In genomic region chr19:3694476-3694875, GRCm38 (mm10) we compare ENCODE assay signal across 28 mouse cellular contexts.
"Had no signal": no experiment of that assay in that cellular context is flagged by ENCODE, and none has a peak within 500 bp of the region (broad histone marks: within the 10 kb centered on the region; RNA-seq: fewer than 3 reads in every experiment).

No protein-coding gene starts in this region.

- H3K36me3 ChIP-seq: embryonic facial prominence, embryonic 10.5 days; embryonic facial prominence, embryonic 12.5 days; embryonic facial prominence, embryonic 13.5 days; embryonic facial prominence, embryonic 15.5 days; forebrain, embryonic 10.5 days; forebrain, embryonic 12.5 days; forebrain, embryonic 15.5 days had no signal

- H3K9ac ChIP-seq: embryonic facial prominence, embryonic 12.5 days; embryonic facial prominence, embryonic 13.5 days; embryonic facial prominence, embryonic 15.5 days; forebrain, embryonic 12.5 days; forebrain, embryonic 13.5 days; forebrain, embryonic 15.5 days; forebrain, postnatal 0 days had no signal

- H3K4me2 ChIP-seq: embryonic facial prominence, embryonic 12.5 days; embryonic facial prominence, embryonic 13.5 days; embryonic facial prominence, embryonic 15.5 days; forebrain, embryonic 12.5 days; forebrain, embryonic 13.5 days; forebrain, embryonic 15.5 days had no signal

- DNase-seq: cerebellum, adult 2 months; cerebellum, adult 8-10 months; cerebellum, adult 9-10 months; cerebellum, adult 9-11 months; cerebellum, postnatal 10 days; cerebellum, postnatal 14 days; cerebellum, postnatal 25 days; cerebellum, postnatal 36 days; embryo, embryonic 11 days; forebrain, postnatal 0 days; gastrocnemius, adult 2 months; gastrocnemius, postnatal 10 days; gastrocnemius, postnatal 14 days; gastrocnemius, postnatal 25 days; gastrocnemius, postnatal 36 days; heart, adult 11 months; heart, adult 18-20 months had no signal

- H3K27me3 ChIP-seq: embryonic facial prominence, embryonic 12.5 days; embryonic facial prominence, embryonic 13.5 days; embryonic facial prominence, embryonic 15.5 days; forebrain, embryonic 12.5 days; forebrain, embryonic 15.5 days had no signal

- H3K27ac ChIP-seq: embryonic facial prominence, embryonic 10.5 days; embryonic facial prominence, embryonic 12.5 days; embryonic facial prominence, embryonic 13.5 days; embryonic facial prominence, embryonic 15.5 days; forebrain, embryonic 10.5 days; forebrain, embryonic 12.5 days; forebrain, embryonic 13.5 days; forebrain, embryonic 15.5 days; gastrocnemius, adult 2 months had no signal

- H3K4me3 ChIP-seq: embryonic facial prominence, embryonic 10.5 days; embryonic facial prominence, embryonic 12.5 days; embryonic facial prominence, embryonic 13.5 days; embryonic facial prominence, embryonic 15.5 days; erythroblast, embryonic 14.5 days; forebrain, embryonic 10.5 days; forebrain, embryonic 12.5 days; forebrain, embryonic 13.5 days; forebrain, embryonic 15.5 days; gastrocnemius, adult 2 months had no signal

- ATAC-seq: forebrain, embryonic 13.5 days; forebrain, embryonic 14.5 days; forebrain, embryonic 15.5 days; forebrain, embryonic 16.5 days; forebrain, postnatal 0 days had no signal

- H3K4me1 ChIP-seq: embryonic facial prominence, embryonic 10.5 days; embryonic facial prominence, embryonic 12.5 days; embryonic facial prominence, embryonic 13.5 days; embryonic facial prominence, embryonic 15.5 days; forebrain, embryonic 10.5 days; forebrain, embryonic 12.5 days; forebrain, embryonic 13.5 days; forebrain, embryonic 15.5 days had no signal

- H3K9me3 ChIP-seq: embryonic facial prominence, embryonic 10.5 days; embryonic facial prominence, embryonic 12.5 days; embryonic facial prominence, embryonic 13.5 days; embryonic facial prominence, embryonic 15.5 days; forebrain, embryonic 10.5 days; forebrain, embryonic 12.5 days; forebrain, embryonic 13.5 days; forebrain, embryonic 15.5 days had no signal
